ENCODE assay signal across 13 mouse cellular contexts in the genomic region with DNA sequence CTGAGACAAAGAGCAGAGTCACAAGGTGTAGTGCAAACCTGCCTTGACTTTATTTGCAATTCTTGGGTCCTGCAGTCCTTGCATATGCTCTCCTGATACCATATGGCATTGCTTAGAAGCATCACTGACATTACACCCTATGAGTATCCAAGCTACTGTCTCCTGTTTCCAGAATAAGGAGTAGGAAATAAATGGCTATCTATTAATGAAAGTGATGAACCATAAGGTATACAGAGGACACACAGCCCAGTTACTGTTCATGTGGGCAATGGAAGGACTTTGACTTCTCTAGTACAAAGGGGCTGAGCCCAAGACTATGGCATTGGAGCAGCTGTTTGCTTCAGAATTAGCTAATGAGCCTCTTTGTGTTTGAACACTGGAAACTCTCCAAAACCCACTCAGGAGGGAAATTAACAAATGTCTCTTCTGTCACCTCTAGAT.
DNase-seq lines count a peak whose midpoint lies in the region; ATAC-seq and TF ChIP-seq lines count a peak whose summit lies in the region.
"Had no signal": no experiment of that assay in that cellular context is flagged by ENCODE, and none has a peak within 500 bp of the region (broad histone marks: within the 10 kb centered on the region; RNA-seq: fewer than 3 reads in every experiment).

No protein-coding gene starts in this region.

- H3K9me3 ChIP-seq in forebrain, embryonic 16.5 days (ENCODE audit: control insufficient read depth, low read length): no peaks in the 10 kb centered on the region
- no peaks in the 10 kb centered on the region for H3K9me3 ChIP-seq in neural tube, embryonic 13.5 days

- no peak overlapping the region for H3K9ac ChIP-seq in forebrain, embryonic 16.5 days (replicated peaks; ENCODE audit: low read depth, low read length)
- no peak overlapping the region for H3K9ac ChIP-seq in neural tube, embryonic 13.5 days

- no peak overlapping the region for H3K27ac ChIP-seq in left cerebral cortex, adult 2 months
- H3K27ac ChIP-seq in forebrain, embryonic 16.5 days (ENCODE audit: low read length): peak overlapping the region; percentile 25; the same call in 1 of the 2 replicates
- H3K27ac ChIP-seq in neural tube, embryonic 13.5 days (replicated peaks): peak overlapping the region; percentile 52
- H3K27ac ChIP-seq: macrophage had no signal

- DNase-seq in left cerebral cortex, adult 11 months (ENCODE audit: low spot score): peak; percentile 16
- no peak for DNase-seq in left cerebral cortex, adult 2 months (ENCODE audit: extremely low spot score in 1 of 2, low spot score in 2 of 2)
- DNase-seq in cerebellum, adult 18-20 months: peak; percentile 58 to 64
- DNase-seq in thymus, postnatal 36 days: no peak
- DNase-seq: adrenal gland, postnatal 25 days; heart, adult 11 months; heart, postnatal 14 days; kidney, adult 8-10 months had no signal

- H3K27me3 ChIP-seq in forebrain, embryonic 16.5 days (replicated peaks; ENCODE audit: control insufficient read depth, insufficient read depth, low read length): no peaks in the 10 kb centered on the region
- no peaks in the 10 kb centered on the region for H3K27me3 ChIP-seq in neural tube, embryonic 13.5 days

- no peaks in the 10 kb centered on the region for H3K36me3 ChIP-seq in forebrain, embryonic 16.5 days (ENCODE audit: control insufficient read depth, insufficient read depth)
- H3K36me3 ChIP-seq in neural tube, embryonic 13.5 days: no peaks in the 10 kb centered on the region

- H3K4me3 ChIP-seq in left cerebral cortex, adult 2 months: no peak overlapping the region
- no peak overlapping the region for H3K4me3 ChIP-seq in forebrain, embryonic 16.5 days (replicated peaks; ENCODE audit: low read length)
- H3K4me3 ChIP-seq in neural tube, embryonic 13.5 days: no peak overlapping the region

- intact Hi-C loops in left cerebral cortex, adult 2 months (cut with DNase I): no loop called here

- TF ChIP-seq CTCF in left cerebral cortex, adult 2 months (IDR thresholded peaks at IDR 0.05): no peak

- ATAC-seq in forebrain, embryonic 16.5 days: peak; percentile 87
- ATAC-seq in neural tube, embryonic 13.5 days (ENCODE audit: low read depth): peak; percentile 85; the same call in 1 of the 2 replicates
- ATAC-seq in granulocyte monocyte progenitor cell, adult 5-6 weeks (replicated peaks; ENCODE audit: poor library complexity, severe bottlenecking): no peak

- H3K4me1 ChIP-seq in forebrain, embryonic 16.5 days (replicated peaks; ENCODE audit: control insufficient read depth, insufficient read depth, low read length): peaks cover 7% of the 10 kb centered on the region
- peaks cover 5% of the 10 kb centered on the region; the same call in 1 of the 2 replicates for H3K4me1 ChIP-seq in neural tube, embryonic 13.5 days (replicated peaks)

- no peak overlapping the region for H3K4me2 ChIP-seq in forebrain, embryonic 16.5 days (ENCODE audit: low read length)
- H3K4me2 ChIP-seq in neural tube, embryonic 13.5 days: no peak overlapping the region
- H3K4me2 ChIP-seq: liver, embryonic 11.5 days had no signal

Comparison
In these comparisons a context has a peak if more than half of its experiments do, and no peak if none do; other contexts are left out.
1. DNase-seq: peak in left cerebral cortex, adult 11 months (single experiment) and cerebellum, adult 18-20 months (2 of 2); none in left cerebral cortex, adult 2 months (0 of 2) and thymus, postnatal 36 days (0 of 2).